Mouse (Mus musculus): Measurements from ENCODE around the gene Myo10.

The Myo10 gene

DNA sequence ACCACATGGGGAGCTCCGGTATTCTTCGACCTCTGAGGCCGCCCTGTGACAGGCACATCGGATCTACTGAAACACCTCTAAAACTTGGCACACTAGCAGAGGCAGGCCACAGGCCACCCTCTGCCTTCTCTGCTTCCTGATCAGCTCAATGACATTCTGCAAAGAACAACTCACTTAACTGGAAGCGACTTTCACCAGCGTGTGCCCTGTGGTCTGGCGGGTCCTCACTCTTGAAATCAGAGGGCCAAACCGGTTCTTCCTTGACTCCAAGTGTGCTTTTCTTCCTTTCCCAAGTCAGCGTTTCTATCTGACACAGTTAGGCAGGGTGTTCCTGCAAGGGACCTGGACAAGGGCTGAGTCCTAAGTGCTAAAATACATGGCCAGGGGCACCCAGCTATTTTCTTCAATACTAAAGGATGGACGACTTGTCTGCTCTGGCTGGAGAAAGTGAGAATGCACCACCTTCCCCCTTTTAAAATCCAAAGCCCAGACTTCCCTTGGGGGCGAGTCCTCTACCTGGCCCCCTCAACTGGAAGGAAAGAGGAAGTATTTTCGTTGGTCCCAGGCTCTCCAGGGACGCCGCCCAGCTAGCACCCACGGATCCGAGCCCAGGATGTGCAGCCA lies 220.2 kb downstream of the Myo10 start:
- no peak for DNase-seq (ENCODE audit: low spot score in 2 of 2)

DNA sequence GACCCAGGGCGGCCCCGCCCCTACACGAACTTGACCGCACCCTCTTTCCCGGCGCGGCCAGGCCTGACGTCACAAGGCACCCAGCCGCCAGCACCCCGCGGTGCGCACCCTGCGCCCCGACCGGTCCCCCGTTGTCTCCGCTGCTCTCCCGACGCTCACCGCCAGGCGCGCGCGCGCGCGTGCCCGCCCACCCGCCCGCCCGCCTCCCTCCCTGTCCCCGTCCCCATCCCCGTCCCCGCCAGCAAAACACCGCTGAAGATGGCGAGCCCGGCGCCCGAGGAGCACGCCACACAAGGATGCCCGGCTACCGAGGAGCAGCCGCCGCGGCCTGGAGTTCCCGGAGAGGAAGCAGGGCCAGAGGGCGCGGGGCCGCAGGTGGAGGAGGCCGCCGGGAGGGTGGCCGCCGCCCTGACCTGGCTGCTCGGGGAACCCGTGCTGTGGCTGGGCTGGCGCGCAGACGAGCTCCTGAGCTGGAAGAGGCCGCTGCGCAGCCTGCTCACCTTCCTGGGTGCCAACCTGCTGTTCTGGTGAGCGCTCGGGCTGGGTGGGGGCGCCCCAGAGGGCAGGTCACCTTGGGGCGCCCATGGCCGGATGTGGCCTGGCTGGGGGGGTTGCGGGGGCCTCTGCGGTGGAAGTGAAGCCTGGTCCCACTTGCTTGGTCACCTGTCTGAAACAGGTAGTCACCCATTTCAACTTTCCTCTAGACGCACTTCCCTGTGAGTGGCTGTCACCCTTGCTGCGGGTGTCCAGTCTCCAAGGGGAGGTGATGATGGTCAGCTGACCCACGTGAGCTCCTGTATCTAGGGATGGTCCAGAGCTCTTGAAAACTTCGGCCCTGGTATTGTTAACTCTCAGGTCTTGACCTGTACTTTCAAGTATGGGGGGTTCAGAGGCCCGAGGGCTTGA lies 221.0 kb downstream of the Myo10 start, which contains the start of gene Retreg1:
TSS of gene Retreg1 (plus strand) at position 95 of the 906 bp plus-strand sequence.
- peak; percentile 61 to 79 for DNase-seq (ENCODE audit: low spot score in 2 of 2)

DNA sequence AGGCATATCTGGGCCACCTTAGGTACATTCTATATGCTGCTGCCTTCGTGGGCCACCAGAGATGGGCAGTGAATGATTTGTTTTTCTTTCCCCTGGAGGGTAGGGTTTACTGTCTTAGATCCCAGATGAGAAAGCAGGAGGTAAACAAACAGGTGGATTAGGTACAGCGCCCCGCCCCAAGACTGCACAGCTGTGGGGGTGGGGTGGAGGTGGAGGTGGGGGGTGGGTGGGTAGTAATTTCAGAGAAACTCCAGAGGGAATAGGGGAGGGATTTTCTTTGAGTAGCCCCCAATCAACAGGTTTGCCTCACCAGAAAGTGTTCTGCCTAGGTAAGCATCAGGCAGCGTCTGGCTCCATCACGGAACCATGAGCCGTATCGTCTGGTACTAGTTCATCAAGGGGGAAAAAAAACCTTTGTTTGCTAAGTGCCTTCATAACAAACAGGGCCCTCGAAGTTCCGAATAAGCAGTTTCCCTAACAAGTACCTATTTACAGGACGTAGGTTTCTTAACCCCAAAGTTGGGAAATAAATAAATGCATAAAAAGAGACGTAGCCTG lies 221.8 kb downstream of the Myo10 start:
- DNase-seq (ENCODE audit: low spot score in 2 of 2): no peak

DNA sequence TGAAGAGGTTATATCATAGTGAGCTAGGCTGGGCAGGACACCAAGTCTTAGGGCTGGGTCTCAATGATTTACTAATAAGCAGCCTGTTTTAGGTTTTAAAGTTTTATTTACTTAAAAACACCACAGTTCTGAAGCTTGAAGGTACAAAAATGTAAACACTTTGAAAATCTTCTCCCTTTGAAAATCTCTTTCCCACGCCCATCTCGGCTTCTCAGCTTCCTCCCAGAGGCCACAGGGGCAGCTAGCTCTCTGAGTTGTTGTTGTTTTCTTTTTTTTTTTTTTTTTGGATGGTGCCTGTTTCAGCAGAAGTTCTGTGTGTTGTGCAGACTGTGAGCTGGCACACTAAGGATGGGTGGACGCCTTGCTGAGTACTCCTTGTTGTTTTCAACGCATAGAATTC lies 222.4 kb downstream of the Myo10 start:
- no peak for DNase-seq (ENCODE audit: low spot score in 2 of 2)

DNA sequence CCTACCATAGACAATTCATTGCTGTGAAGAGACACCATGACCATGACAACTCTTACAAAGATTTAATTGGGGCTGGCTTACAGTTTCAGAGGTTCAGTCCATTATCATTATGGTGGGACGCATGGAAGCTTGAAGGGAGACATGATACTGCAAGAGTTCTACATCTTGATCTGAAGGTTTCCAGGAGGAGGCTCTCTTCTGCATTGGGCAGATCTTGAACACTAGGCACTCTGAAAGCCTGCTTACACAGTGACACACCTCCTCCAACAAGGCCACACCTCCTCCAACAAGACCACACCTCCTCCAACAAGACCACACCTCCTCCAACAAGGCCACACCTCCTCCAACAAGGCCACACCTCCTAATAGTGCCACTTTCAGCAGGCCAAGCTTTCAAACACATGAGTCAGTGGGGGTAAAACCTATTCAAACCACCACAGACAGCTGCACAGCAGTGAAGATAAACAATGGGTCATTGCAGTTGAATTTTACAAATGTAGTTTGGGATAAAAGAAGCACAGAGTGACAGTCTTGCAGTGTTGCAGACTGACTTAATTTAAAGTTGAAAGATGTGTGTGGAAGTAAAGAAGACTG lies 225.3 kb downstream of the Myo10 start:
- no peak for DNase-seq (ENCODE audit: low spot score in 2 of 2)

DNA sequence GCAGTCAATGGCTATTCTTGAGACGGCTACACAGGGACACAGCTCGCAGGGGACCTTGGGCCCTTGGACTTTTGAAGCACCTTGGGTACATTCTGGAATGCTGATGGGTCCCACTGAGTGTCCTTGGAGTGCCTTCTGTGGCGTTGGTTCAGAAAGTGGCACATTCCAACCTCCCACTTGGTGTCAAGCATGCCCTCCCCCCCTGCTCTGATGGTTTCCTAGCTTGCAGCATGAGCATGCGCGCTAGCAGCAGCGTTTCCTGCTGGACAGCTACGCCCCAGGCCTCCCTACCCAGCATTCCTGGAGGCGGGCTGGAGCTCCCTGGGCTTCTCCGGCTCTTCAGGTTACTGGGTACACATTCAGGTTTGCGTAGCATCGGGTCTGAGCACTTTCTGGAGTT lies 228.2 kb downstream of the Myo10 start:
- DNase-seq (ENCODE audit: low spot score in 2 of 2): no peak

DNA sequence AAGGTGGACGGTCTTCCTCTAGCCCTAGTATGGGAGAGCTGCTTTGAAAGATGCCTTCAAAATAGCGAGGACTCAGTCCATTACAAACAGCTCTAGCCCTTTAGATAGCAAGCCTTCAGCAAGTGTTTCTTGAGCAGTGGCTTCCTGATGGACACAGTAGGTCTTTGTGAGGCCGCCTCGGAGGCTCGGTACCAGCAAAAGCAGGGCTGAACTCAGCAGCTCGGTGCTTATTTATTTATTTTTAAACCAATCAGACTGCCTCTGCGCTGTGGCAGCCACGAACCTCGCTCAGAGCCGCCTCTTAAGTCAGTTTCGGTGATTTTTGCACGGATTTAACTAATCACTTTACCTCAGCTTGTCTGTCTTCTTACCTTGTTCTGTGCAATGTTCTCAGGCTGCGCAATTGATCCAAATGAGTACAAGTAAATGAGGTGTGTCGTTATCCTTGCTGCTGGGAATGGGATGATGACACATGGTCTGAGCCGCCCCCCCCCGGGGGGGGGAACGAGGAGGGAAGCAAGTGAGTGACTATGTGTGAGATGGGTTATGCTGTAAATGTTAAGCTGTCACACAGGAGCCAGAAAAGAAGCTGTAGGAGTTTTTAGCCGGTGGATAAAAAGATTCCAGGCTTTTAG lies 232.1 kb downstream of the Myo10 start:
- DNase-seq (ENCODE audit: low spot score in 2 of 2): no peak

DNA sequence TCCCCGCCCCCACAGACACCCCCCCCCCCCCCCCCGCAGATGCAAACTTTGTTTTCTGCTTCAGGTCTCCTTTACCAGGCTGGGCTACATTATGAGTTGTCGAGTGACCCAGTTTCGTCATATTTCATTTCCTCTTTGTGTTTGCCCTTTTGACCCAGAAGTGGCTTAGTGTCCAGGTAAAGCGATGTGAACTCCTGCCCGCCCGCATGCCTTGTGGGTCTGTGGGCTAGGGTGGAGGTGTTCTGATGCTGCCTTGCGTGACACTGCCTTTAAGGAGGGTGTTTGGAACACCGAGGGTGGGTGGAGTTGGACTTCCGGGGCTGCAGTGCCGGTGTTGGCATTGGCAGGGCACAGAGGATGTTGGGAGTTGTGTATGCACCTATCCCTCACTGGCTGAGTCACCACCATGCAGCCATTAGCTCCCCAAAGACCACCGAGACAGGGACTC lies 236.3 kb downstream of the Myo10 start:
- DNase-seq (ENCODE audit: low spot score in 2 of 2): no peak

DNA sequence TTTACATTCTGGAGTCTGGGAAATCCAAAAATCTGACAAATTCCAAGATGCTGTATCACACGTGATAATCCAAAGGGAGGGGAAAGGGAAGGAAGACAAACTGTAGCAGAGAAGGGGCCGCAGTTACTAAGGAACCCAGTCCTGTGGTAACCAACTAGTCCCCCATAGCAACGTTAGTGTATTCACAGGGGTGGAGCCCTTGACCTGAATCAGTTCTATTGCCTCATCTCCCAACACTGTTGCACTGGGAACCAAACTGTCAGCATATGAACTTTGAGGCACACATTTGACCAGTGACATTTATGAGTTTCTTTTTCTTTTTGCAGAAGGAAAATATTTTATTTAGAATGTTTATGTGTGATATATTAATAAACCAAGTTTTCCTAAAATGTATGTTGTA lies 237.1 kb downstream of the Myo10 start:
- DNase-seq (ENCODE audit: low spot score in 2 of 2): no peak

DNA sequence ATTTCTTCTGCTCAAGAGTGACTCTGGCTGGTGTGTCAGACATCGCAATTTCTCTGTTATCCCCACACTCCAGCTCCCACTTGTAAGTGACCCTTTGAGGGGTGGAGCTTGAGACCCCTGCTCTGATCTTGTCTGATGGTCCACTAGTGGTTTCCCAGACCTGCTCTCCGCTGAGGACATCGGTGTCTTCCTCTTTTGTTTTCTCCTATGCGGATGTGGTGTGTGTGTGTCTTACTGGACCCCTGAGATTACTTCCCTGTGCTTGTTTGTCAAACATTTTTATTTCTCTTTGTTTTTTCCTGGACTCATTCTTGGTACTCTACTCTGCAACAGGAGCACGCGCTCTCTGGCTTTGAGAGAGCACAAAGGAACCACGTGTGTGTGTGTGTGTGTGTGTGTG lies 239.6 kb downstream of the Myo10 start:
- no peak for DNase-seq (ENCODE audit: low spot score in 2 of 2)
